Mouse (Mus musculus) WW6 (cell line): Measurements from ENCODE around the gene Palm2.

Experiments used
- DNase-seq: peaks from one replicate; pipeline ENCODE4 v3.0.0-alpha.2; 2013; ENCODE audit warnings: low read depth, low spot score

Gene Palm2

DNA sequence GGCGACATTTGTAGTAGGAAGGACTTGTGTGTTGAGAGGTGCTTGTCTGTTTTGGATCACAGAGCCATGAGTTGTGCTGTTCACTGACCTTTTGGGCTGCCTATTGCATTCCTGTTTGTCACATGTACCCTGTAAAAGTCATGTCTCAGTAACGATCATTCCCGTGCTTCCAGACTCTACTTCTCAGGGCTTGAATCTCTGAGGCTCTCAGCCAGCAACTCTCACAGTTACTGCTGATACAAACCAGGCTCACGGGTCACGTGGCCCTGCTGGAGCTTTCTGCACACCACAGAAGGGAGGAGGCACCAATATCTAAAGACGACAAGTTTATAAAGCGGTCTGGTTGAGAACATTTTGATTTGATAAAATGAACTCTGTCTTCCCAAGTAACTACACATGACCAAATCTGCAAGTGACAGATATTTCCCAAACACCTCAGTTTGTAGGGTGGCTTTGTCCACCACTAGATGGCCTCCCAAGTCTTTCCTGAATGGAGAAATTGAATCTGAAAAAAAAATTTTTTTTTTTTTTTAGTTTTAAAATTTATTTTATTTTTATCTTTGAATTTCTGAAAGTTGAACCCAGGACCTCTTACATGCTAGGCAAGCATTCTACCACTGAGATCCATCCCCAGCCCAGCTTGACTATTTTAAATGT is 236.9 kb downstream of the Palm2 start:
- DNase-seq: no peak

DNA sequence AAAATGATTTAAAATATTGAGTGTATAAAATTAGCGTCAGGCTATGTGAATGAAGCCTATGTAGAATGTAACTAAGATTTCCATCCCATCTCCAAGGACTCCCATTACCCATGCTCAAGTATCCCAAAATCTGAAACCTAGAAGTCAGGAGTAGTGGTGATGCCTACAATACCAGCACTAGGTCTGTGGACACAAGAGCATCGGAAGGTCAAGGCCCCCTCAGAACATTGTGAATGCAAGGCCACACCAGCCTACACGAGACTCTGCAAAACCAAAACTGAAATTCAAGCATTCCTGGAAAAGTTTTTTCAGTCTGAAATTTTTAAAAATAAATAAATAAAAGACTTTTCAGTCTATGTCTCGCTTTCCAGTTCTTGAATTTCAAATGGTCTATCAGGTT is 238.5 kb downstream of the Palm2 start:
- DNase-seq: no peak

DNA sequence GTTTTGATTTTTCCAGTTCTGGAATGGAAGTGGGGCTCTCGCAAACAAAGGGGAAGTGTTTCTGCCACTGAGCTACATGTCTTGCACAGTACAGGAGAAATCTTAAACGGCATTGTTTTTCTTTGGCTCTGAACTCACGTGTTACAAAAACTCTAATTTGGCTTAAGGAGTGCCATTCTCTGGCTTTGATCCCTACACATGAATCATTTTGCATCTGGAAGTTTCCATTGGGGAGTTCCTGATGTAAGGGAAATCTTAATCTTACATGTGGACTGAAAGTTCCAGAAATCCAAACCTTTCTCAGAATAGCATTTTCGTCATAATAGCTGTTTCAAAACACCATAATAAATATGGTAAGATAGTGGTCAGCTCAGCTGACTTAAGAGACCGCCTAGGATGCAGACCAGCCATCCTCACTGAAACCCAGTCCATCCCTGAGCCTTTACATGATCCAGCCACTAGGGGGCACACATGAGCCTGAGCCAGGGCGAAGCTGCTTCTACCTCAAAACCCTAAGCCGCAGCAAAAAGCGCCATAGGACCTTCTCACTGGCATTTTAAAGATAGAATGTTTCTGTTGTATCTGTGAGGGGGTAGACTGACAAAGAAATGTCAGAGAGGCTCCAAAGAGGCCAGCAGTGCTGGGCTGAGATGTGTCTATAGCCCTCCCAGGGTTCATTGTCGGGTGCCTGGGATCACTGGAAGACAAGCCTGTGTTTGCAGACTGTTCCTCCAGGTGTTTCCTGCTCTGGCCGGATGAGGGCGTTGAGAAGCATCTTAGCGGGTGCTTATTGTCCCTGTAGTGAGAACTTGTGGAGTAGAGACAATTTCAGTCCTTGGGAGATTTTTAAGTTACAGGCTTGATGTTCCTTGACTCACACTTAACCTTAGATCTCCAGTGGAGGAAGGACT is 239.2 kb downstream of the Palm2 start:
- DNase-seq: peak; percentile 68

DNA sequence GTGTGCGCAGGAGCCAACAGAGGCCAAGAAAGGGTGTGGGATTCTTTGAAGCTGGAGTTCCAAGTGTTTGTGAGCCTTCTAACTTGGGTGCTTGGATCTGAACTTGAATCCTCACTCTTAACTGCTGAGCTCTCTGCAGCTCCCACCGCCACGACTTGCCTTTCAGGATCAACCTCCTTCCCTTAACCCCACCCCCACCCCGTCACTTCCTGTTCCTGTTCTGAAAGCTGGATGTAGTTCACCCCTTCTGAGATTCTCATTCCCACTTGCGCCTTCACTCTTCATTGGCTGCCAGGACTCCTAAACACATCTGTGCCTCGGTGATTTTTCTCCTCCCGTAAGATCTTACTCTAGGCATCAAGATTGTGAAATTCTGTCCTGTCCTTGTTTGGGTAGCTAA is 240.3 kb downstream of the Palm2 start:
- no peak for DNase-seq

DNA sequence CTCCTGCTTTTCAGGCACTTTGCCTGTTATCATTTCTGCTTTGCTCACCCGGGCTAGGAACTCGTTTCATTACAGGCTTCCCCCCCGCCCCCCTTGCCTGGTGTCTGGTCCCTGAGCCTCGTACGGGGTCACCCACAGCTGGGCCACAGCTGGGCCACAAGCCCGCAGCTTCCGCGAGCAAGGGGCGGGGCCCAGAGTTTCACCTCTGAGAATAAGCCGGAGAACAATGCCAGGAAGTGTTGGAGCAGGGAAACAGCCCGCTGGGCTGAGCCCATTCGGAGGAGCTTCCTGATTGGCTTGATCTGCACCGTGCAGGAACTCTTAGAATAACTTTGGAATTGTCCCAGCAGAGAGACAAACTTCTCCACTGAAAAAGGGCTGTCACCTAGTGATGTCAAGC is 241.3 kb downstream of the Palm2 start:
- DNase-seq: no peak

DNA sequence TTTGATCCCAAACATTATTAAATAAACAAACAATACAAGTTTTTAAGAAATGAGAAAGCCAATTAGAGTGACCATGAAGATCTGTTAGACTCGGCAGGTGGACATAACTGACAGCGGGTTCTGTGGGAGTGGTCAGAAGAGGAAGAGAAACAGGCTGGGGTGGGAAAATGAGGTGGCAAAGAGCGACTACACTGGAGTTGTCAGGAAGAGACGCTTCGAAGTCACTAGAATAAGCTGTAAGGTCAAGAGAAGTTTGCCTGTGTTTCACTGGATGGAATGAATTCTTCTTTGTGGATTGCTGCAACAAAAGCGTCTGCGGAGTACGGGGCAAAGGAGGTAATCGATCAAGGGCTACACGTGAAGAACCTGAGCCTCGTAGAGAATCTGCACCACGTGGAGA is 243.9 kb downstream of the Palm2 start:
- no peak for DNase-seq

DNA sequence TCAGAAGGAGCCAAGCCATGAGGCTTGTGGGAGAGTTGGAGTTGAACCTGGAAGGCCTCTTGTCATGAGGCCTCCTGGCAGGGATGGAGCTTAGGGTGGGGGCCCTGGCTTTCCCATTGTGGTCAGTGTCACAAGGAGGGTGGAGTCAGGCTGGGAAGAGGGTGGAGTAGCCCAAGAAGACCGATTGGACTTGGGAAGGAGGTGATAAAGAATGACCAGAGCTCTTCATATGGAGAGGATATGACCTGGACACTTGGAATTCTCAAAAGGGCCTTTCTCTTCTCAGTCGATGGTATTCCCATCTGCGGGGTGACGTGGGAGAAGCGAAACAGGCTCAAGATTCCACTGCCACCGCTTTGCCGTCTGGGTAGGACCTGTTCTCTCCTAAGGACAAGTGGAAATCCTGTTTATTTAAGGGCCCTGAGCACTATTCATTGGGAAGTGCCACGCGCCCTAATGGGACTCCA is 245.0 kb downstream of the Palm2 start:
- no peak for DNase-seq

DNA sequence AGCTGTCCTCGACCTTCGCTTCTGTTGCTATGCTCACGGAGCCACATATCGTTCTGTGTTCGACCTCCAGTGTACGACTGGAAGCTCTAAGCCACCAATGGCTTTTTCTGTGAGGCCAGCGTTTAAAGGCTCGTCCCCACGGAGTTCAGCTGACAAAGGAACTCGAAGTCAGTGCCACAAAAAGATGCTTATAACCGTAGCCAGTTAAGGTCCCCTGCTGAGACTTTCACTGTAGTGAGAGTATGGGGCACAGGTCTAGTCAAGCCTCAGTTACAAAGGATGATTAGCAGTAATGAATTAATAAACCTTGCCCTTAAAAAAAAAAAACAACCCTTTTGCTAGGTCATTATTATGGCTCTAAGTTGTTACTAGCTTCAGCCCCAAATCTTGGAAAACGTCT is 246.1 kb downstream of the Palm2 start:
- no peak for DNase-seq

DNA sequence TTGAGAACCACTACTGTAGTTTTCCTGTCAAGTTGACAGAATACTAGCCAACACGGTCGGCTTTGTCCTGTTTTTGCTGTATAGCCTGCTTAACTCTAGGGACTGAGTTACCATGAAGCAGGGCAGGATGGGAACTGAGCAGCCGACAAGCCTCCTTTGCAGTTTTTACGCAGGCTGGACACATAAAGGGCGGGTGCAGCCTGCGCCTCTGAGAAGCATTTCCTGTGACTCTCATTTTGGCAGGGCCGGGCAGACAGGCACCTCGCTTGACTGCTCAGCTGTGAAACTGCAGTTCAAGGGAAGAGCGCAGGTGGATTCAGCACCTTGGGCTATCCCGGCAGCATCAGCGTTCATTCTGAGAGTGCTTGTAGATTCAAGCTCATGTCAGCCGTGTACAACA is 247.5 kb downstream of the Palm2 start:
- DNase-seq: no peak

DNA sequence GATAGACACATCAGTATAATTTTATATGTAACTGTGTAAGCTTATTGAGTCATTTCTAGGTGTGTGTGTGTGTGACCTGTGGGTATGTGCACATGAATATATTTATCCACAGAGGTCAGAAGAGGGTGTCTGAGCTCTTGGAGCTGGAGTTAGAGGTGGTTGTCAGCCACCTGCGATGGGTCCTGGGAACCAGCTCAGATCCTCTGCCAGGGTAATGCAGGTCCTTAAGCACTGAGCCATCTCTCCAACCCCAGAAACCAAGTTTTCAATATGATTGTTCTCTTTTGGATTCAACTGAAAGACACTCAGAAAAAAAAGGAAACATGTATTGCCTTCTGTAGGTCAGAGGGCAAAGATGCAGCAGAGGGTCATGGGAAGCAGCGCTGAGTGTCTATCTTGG is 248.3 kb downstream of the Palm2 start:
- DNase-seq: no peak

DNA sequence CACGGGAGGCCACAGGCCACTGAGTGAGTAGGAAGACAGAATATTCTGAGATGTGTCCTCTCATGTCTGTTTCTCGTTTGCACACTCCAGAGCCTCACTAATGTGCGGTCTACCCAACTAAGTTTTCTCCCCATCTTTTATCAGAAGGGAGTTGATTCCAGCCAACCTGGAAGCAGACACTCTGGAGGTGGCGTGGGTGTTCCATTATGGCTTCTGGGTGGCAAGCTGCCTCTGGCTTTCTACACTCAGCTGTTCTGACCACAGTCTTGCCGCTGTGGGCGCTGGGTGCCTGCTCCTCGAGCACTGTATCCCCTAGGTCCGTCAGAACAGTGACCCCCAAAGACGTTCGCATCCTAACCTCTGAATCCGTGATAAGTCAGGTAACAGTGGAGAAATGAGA is 248.9 kb downstream of the Palm2 start:
- DNase-seq: no peak

DNA sequence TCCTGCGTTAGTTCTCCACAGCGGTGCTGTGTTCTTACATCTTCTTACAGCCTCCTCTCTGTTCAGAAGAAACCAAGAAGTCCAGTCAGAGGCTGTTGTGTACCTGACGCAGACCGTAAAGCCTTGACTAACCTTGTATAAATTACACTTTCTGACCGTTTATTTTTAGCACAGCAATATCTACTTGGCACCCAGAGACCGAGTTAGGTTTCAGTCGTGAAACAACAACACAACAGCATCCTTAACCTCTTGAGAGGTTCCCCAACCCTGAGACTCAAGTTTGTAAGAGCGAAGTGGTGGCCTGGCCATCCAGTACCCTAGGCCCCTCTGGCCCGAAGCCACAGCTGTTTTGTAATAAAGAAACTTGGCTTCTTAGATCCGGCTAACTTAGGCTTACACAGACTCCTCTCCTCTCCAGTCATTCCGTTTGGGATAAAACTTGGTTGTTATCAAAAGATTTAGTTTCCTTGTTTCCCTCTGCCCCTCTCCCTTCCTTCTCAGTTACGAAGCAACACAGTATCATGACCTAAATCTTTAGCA is 250.7 kb downstream of the Palm2 start:
- DNase-seq: no peak

DNA sequence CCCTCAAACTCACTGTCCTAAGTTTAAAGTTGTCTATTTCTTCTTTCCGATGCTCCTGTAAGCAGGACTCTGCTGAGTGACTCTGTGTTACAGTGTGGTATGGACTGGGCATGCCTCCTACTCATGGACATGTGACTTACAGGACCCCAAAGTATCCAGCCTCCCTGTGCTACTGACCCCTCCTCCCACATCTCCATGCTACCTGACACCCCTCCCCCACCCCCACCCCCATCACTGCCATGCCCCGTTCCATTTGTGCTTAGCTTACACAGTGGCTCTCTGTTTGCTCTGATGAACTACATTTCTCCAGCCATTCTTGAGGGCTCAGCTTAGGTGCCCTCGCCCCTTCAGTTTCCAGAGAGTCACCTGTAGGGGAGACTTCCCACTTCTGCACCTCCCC is 252.7 kb downstream of the Palm2 start:
- no peak for DNase-seq

DNA sequence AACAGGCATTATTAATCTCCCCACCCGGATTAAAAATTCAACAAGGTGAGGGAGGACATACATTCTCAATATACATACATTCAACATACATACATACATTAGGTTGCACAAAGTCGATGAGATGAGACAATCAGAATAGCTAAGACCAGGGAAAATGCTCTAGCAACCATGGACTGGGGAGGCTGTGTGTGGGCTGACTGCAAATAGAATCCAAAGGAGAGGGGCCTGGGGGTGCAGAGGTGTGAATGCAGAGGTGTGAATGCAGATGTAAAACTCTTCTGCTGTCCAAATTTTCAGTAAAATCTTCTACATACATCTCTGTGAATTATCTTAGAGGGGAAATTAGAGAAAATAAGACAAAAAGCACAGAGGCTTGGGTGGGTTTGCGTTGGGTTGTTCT is 253.5 kb downstream of the Palm2 start:
- no peak for DNase-seq

DNA sequence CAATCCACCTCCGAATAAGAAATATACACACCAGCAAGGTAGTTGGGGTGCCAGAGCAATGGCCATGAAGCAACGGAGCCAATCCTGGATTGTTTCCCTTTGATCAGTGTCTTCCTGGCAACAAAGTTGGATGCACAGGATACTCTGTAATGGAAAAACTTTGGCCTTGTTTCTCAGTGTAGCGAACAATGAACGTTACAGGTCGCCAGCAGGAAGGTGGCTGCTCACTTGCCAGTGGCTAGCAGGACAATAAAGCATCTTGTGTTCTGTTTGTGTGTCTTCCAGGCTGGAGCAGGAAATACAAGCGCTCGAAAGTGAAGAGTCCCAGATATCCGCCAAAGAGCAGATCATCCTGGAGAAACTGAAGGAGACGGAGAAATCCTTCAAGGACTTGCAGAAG is 254.1 kb downstream of the Palm2 start:
- no peak for DNase-seq

DNA sequence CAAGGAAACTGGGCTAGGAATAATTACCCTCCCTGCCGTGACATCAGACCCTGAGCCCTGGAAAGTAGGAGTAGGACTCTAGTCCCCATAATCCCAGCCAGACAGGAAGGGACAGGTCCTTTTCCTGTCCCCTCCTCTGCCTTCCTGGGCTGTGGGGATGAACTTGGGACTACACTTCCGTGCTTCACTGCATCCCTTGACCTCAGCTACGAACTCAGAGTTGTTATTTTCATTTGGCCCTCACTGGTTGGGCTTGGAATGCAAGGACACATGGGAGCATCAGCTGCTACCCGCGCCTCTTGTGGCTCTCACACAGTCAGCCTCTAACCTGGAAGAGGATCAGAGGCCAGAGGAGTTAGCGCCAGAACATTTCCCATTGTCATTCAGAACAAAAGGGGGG is 256.0 kb downstream of the Palm2 start:
- DNase-seq: no peak

DNA sequence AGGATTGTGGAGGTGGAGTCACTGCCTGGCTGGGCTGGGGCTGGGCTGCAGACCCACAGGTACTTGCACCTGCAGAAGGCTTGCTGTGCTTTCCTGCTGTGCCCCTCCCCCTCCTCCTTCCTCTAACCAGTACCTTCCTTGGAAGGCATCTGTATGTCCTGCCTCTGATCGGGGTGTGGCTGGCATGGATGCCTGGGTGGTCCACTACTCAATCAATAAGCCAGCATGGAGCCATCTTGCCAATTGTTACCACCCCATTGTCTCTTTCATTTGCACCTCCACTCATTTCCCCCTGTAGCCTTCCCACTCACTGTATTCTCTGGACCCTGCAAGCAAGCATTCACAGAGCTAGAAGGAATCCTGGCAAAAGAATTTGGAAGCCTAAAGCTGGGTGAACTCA is 256.8 kb downstream of the Palm2 start:
- DNase-seq: peak; percentile 82

DNA sequence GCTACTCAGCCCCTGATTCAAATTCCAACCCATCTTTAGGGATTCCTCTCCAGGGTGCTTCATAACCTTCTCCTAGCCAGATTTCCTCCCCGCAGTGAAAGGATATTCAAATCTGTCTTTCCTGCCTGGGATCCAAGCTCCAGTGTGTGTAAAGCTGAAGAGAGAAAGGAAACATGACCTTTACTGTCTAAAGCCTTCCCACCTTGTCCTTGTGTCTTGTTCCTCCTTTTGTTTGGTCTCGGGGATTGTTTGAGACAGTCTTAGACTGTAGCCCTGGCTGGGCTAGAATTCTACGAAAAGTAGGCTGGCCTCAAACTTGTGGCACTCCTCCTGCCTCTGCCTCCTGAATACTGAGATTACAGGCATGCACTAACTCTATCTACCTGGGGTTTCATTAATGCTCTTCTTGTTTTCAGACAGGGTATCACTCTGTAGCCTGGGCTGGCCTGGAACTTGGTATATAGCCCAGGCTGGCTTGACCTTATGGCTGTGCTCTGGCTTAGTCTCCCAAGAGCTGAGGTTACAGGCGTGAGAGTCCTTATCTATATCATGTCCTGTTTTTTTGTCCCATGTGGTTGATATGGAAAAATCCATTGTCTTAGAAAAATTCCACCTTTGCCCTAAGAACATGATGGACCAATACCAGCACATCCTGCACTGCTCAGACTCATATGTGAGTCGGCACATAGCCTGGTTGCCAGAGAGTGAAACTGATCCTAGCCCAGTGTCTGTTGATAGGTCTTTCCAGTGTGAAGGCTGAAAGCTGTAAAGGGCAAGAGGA is 260.5 kb downstream of the Palm2 start:
- DNase-seq: no peak

DNA sequence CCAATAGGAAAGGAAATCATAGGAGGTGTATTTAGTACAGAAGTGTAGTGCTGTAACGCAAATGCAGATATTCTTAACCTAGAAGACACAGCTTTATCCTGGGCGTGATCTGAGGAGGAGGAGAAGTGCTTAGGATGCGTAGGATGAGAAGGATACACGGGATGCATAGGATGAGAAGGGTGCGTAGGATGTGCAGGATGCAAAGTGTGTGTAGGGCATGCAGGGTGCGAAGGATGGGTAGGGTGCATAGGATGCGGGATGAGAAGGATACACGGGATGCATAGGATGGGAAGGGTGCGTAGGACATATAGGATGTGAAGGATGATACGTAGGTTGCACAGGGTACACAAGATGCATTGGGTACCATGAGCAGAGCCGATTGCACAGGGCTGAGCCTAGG is 262.9 kb downstream of the Palm2 start:
- DNase-seq: no peak

DNA sequence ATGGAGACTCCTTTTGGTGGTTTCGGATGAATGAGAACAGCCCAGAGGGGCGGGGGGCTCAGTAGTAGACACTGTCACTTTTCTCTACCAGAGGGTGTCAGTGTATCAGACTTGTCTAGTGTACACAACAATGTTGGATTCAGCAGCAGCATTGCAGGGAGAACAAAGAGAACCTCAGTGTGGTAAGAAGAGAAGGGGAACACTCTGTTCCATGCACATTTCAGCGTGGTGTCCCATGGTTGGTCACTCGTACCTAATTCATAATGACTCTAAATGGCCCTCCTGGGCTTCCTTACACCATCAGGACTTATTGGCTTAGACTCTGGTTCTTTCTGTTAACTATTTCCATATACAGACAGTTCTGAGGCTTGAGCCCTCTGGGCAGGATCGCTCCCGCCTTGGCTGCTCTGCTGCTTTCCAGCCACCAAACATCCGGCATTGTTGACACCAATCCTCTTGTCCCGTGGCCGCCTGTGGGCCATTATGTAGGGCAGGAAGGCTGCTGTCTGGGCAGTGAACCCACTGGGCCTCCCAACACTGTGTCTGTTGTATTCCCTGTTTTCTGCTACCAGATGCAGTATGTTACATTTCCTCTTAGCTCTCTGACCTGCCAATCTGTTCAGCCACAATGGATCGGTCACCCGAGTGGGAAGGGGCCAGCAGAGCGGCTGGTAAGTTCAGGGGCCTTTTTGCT is 264.0 kb downstream of the Palm2 start:
- DNase-seq: no peak

DNA sequence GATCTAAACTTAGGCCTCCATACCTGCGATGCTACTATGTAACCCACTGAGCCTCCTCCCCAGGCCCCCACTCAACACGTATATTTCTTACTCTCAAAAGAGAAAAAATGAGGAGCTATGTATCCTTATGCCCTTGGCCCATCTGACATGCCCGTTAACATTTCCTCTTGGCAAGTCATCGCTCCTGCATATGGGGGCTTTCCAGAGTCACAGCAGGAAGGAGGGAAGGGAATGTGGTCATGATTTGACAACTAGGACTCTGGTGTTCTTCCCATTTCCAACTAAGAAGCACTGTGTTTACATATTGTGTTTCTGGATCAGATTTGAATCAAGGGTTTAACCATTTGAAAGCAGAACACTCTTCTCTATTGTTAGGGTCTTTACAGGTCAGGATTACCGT is 267.5 kb downstream of the Palm2 start:
- no peak for DNase-seq
